Mouse (Mus musculus) gastrocnemius, postnatal 4 days (tissue): ENCODE data around the gene Usp54. TPM values are rescaled to one million over a fixed set of nuclear protein-coding genes. Genes with fewer than 3 reads are reported as not detected.
"Not testable (repeated sequence)": the region's sequence is repeated elsewhere in the genome, so short reads cannot be mapped to it uniquely, and the experiment has no call there.

Source experiments
- DNase-seq, 2 experiments: peaks; one replicate each; pipeline ENCODE4 v3.0.0; 2021 to 2022; ENCODE audit warnings: low spot score in 2 of 2, mixed read lengths in 2 of 2
- total RNA-seq, 2 experiments: library from RNA; stranded (reverse); gene quantifications; 2 replicates each; pipeline ENCODE4 v1.2.3; 2021

Usp54 gene
- total RNA-seq, 2 experiments from 2014 or later, result 12.6 to 14.3 TPM

DNA sequence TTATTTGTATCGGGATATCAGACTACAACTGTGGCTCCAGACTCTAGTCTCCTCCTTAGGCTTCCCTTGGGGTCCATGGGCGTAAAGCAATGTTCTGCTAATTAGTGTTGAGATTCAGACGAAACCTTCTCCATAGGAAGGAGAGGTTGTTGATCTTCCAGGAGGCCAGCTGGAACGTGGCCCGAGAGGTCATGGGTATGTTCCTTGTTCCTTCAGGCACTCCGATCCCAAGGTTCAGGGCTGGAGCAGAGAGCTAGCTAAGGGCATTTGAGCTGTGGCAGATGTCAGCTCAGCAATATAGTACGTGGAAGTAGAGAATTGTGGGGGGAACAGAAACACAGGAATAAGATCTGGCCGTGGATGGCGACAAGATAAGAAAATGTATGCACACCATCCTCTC lies 14.9 kb upstream of the Usp54 start:
- no peak for DNase-seq

DNA sequence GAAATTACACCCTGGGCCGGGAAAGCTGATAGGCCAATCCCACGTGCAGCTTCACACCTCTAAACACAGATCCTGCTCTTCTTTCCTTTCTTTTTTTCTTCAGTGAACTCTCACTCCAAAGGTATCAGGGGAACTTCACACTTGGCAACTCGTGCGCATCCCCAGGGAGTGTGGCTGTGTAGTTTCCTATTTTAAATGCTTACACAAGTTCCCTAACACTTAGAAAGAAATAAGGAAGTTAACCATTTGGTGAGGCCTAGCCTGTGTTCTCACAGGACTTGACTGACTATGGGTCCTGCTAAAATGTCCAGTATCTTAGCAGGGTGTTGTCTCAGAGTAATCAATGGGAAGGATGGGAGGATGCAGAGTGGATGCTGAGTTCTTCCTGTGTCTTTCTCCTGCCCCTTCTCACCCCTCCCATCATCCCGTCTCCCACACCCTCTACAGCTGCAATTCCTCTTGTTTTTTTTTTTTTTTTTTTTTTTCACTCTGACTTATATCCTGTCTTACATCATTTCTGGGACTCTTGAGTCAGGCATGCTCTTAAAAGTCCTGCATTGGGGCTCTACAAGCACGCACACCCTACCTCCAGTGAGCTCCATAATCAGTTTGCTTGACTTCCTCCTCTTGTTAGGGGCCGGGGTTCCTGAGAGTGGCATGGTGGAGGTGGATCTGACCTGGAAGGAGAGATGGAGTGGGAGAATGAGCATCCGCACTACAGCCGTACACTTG lies 14.0 kb upstream of the Usp54 start:
- DNase-seq, result no peak

DNA sequence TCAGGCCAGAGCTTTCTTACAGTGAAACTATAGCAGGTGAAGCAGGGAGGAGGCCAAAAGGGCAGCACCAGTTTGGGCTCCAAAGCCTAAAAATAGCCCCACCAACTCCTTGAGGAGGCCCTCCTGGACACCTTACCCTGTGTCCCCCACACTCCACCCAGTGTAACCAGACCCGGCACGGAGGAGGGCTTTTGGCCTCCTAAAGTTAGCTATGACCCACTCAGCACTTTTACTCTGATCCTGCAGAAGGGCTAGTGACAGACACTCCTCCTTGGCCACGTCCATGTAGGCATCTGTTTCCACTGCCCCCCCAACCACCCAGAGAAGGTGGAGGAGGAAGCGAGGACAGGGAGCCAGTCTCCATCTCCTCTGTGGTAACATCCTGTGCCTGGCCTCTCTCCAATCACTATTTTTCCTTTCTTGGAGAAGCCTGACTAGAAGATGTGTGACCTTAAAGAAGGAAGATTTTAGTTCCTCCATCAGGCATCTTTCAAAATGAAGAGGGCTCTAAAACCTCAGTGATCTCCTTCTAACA lies 10.9 kb upstream of the Usp54 start:
- DNase-seq, result peak in 1 of 2 experiments; percentile 16

DNA sequence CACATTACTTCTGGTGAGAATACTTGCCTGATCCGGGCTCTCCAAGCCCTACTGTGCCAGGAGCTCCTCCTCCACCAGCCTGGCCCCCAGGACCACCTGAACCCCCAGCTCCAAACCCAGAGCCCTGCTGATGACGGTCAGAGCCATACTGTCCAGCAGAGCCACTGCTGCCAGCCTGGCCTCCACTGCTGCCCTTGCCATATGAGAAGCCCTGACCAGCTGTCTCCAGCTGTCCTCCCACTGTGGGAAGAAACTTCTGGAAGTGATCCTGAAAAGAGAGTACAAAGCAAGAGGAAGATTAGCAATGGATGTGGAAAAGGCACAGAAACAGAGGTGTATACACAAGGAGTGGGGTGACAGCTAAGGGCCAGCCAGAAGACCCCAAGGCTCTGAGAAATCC lies 10.1 kb upstream of the Usp54 start:
- DNase-seq, result peak in 1 of 2 experiments; percentile 48

DNA sequence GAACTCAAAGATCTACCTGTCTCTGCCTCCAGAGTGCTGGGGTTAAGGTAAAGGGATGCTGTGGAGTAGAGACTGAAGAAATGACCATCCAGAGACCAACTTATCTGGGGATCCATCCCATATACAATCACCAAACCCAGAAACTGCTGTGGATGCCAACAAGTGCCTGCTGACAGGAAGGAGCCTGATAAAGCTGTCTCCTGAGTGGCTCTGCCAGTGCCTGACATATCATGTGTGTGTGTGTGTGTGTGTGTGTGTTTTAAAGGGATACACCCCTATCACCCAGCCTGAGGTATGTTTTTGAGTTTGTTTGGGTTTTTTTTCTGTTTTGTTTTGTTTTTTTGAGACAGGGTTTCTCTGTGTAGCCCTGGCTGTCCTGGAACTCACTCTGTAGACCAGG lies 5.5 kb upstream of the Usp54 start:
- DNase-seq, result no peak

DNA sequence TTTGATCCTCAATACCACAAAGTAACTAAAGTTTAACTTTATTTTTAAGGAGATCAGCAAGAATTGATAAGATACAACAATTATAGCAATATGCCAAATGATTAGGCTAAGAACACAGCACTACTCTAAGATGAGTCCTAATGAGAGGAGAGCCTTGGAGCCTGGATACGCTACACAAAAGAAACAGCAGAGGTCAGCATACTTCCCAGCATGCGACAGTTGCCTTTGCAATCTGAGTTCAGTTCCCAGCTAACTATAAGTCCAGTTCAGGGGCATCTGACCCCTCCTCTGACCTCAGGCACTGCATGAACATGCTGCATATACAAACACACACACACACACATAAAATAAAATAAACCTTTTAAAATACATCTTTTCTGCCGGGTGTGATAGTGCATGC lies 4.7 kb upstream of the Usp54 start:
- DNase-seq, result no peak

DNA sequence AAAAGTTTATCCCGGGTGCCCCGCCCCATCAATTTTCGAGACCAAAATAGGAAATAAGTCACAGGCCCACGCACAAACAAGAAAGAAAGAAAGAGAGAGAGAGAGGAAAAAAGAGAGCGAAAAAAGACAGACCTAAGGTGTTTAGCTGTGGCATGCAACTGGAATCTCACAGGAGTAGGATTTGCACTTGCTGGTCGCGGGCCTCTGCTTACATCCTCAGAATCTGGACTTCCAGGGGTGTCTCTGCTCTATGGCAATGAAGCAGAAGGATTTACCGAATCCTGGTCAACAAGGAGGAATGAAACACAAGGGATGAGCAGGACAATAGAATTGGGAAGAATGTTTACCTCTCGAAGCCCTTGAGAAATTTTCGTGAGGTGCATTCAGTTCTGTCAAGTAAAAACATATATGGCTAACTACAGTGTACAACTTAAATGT lies 594 bp upstream of the Usp54 start:
- no peak for DNase-seq

DNA sequence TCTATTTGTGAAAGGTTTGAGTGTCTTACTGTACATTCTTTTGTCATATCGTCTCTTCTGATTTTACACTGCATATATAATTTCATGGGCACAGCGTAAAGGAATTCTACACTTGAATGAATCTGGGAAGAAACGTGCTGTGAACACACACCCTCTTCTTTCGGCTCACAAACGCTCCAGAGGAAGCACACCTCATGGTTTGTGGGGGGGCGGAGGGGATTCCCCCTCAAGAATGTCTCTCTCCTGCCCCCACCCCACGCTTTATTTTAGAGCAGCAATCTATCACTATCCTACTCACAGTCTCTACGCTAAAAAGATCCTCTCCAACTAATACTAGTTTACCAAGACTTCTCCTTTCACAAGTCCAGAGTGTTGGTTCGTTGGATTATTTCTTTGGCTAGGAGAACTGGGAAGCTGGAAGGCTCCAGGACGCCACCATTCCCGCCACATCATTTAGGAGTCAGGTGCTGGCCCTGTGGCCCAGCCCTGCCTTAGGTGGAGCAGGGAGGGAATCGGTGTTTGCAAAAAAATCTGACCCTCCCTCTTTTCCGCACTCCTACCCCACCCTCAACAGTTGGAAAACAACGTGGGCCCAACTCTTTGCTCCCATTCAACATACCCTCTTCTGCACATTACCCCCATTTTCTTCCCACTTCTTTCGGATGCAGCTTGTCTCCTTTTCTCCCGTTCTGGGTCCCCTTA lies 794 bp downstream of the Usp54 start:
- DNase-seq, result no peak

DNA sequence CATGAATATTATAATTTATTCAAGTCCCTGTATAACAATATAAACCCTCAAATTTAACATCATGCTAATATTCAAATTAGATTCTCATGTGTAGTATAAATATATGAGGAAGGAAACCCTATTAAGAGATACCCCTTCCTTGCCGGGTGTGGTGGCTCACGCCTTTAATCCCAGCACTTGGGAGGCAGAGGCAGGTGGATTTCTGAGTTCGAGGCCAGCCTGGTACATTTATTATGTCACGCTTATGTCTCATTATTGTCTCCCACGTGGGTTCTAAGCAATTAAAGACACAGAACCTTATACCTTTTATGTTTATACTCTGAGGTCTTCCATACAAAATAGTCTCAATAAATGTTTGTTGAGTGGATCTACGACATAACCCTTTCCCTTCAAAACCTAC lies 2.2 kb downstream of the Usp54 start:
- DNase-seq, result no peak

DNA sequence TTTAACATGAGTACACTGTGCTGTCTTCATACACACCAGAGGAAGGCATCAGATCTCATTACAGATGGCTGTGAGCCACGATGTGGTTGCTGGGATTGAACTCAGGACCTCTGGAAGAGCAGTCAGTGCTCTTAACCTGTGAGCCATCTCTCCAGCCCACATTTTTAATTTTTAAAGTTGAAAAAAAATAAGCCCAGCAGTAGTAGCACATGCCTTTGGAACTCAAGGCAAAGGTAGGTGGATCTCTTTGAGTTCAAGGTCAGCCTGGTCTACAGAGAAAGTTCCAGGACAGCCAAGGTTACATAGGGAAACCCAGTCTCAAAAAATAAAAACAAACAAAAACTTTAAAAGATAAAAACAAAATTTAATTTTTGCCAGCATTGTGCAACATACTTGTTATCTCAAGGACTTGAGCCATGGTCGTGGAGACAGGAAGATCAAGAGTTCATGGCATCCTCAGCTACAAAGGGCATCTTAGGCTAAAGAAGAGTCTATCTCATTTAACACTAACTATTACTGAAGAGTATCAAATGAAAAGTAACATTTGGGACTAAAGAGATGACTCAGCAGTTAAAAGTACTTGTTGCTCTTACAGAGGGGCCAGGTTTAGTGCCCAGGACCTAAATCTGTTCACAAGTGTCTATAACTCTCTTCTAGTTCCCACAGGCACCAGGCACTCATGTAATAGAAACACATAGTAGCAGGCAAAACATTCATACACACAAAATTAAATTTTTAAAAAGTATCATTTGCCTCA lies 2.9 kb downstream of the Usp54 start:
- no peak for DNase-seq

DNA sequence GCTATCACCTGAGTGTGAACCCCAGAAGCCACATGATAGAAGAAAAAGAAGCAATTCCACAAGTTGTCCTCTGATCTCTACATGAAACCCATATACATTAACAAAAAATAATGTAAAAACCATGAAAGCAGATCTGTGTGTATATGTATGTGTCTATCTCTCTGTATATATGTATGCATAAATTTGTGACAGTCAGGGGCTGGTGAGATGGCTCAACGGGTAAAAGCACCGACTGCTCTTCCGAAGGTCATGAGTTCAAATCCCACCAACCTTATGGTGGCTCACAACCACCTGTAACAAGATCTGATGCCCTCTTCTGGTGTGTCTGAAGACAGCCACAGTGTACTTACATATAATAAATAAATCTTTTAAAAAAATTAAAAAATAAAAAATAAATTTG lies 3.9 kb downstream of the Usp54 start:
- not testable (repeated sequence) for DNase-seq

DNA sequence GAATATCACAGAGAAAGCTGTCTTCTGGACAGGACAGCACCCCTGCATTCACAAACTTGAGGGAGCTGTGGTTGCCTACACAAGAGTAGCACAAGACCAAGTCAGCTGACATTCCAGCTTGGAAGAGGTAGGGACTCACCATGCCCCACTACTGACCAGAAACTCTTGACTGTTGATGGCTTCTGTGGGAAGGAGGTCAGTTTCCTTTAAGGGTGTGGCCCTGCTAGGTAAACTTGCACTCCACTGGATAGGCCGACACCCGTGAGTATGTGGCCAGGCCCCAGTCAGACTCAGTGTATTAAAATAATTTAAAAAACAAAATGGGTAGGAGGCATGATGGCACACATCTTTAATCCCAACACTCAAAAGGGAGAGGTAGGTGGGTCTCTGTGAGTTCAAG lies 5.3 kb downstream of the Usp54 start:
- no peak for DNase-seq

DNA sequence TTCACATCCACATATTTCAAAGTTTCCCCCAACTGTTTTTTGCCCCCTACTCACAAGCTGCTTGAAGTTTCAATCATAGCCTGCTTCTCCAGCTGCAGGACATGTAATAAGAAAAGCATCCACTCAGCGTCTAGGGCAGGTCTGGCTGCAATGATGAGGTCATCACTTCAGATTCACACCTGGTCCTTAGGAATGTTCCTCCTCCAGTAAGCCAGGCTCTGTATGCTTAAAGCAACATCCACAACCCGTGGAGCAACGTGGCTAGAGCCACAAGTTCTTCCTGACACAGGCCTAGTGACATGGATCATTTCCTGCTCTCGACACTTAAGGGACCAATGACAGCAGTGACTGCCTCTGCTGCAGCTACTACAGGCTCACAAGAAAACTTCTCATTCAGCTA lies 9.6 kb downstream of the Usp54 start:
- no peak for DNase-seq

DNA sequence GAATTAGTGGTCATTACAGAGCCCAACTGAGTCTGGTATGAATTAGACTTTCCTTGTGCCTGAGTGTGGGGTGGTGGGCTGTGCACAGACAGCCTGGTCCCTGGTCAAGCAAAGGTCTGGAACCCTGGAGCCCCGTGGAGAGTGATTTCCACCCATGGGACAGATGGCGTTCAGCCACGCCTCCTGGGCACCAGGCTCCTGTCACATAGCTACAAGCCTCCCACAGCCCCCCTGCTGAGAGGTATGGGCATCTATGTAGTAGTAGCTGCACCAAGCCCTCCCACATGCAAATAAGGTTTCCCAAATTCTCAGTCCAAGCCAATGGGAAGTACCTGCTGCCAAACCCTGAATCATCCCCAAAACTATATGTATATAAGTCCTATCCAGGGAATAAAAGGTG lies 13.9 kb downstream of the Usp54 start:
- no peak for DNase-seq

DNA sequence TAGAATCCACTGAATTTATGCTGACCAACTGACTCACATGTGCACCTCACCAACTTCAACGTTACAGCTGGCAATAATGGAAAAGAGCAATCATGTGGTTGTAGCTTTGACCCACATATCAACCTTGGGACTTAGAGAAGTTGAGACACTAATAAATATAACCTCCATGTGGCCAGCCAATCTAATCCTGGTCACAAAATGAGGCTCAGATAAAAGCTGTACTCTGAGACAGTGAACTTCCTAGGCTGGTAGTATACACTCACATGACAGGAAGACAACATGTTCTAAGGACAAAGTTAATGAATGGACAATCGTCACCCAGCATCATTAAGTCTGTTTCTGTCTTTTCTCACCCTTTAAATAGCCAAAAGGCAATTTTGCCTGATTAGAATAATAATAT lies 14.4 kb downstream of the Usp54 start:
- no peak for DNase-seq

DNA sequence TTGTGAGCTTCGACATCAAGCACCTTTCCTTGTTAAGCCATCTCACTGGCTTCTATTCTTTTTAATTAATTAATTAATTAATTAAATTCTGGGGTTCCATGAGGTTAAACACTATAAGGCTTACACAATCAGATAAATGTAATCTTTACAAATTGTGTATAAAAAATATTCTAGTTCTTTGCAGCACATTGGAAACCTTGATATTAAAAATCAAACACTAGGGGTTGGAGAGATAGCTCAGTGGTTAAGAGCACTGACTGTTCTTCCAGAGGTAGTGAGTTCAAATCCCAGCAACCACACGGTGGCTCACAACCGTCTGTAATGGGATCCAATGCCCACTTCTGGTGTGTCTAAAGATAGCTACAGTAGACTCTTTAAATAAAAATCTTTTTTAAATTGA lies 18.0 kb downstream of the Usp54 start:
- DNase-seq, result no peak

DNA sequence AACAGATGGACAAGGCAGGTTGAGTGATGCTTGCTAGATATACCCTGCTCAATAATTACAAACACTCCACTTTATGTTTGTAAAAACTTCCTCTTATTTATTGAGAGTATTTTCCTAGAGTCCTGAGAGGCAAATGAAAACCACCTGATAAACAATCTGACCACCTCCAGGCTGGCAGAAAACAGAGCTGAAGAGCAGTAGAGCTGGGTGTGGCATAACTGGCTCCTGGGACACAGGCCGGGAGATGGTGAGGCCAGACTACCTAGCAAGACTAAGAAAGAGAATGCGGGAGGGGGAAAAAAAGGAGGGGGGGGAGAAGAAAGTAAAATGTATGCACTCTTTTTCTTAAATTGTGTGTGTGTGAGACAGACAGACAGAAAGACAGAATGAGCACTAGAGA lies 18.5 kb downstream of the Usp54 start:
- DNase-seq, result no peak

DNA sequence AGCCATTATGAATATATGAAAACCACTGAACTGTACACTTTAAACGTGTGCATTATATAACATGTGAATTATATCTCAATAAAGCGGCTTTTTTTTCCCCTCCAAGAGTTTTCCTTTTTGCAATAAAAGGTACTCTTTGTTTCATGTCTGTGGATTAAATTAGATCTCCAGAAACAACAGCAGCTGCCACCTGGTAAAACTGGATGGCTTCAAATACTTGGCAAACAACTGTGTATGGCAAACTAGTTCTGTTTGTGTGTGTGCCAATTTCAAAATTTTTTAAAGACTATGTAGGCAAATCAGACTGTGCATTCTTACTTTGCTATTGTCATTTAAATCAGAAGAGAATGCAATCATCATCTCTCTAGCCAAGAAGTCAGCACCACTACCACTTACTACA lies 19.0 kb downstream of the Usp54 start:
- DNase-seq, result no peak

DNA sequence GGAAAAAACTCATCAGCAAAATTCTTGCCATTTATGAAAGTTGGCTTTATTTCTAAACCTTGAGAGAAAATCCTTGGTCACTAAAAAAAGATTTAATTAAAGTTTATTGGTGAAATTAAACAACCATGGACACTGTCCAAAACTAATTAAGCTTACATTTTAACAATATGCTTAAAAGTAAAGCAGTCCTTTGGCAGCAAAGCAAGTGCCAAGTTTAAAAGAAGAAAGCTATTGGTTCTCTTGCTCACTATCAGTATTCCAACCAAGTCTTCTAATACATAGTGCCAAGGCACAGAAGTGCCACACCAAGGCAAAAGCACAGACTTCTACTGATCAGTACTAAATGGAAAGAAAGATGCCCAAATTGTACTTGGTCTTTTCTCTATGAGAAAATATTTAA lies 21.7 kb downstream of the Usp54 start:
- no peak for DNase-seq

DNA sequence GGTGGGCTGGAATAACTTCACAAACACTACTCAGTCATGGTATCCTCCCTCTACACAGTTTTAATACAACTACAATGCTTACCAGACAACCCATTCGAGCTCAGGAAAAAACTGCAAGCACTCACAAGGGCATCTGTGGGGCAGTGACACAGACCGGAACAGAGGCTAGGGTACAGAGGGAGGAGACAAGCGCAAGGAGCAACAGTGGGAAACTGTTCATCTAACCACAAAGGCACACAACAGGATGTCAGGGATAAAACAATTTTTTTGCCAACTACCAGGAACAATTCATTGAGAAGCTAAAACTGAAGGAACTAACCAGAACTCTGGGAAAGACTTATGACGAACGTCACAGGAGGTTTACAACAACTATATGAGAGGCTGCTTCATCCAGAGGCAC lies 22.7 kb downstream of the Usp54 start:
- no peak for DNase-seq

DNA sequence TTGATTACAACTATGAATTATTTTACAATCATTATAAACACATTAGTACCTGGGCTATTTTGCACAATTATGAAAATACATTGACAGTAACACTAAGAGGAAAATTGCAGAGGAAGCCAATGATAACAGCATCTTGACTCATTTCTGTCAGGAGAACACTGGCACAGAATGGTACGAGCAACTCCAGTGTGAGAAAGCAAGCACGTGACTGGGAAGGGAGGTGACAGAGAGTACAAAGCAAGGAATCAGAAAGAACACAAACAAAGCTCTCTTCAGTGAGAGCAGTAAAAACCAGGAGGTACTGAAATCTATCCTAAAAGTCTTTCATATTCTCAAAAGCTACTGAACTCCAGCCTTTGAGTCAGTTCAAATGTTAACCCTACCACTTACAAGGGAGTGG lies 24.4 kb downstream of the Usp54 start:
- no peak for DNase-seq

DNA sequence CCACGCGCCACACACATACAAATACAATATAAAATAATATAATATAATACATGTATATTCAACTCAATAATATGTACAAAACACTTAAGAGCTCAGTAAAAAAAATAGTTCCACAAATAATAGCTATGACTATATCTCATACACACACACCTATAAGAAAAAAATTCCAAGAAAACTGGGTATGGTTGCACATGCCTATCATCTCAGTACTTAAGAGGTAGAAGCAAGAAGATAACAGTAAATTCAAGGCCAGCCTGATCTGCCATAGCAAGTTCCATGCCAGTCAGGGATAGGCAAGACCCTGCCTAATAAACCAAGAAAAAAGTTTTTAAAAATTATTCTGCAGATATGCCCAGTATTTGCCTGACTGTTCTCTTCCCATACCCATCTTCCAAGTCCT lies 25.8 kb downstream of the Usp54 start:
- DNase-seq, result no peak
